8 mouse cellular contexts compared by ENCODE assay signal in the genomic region with DNA sequence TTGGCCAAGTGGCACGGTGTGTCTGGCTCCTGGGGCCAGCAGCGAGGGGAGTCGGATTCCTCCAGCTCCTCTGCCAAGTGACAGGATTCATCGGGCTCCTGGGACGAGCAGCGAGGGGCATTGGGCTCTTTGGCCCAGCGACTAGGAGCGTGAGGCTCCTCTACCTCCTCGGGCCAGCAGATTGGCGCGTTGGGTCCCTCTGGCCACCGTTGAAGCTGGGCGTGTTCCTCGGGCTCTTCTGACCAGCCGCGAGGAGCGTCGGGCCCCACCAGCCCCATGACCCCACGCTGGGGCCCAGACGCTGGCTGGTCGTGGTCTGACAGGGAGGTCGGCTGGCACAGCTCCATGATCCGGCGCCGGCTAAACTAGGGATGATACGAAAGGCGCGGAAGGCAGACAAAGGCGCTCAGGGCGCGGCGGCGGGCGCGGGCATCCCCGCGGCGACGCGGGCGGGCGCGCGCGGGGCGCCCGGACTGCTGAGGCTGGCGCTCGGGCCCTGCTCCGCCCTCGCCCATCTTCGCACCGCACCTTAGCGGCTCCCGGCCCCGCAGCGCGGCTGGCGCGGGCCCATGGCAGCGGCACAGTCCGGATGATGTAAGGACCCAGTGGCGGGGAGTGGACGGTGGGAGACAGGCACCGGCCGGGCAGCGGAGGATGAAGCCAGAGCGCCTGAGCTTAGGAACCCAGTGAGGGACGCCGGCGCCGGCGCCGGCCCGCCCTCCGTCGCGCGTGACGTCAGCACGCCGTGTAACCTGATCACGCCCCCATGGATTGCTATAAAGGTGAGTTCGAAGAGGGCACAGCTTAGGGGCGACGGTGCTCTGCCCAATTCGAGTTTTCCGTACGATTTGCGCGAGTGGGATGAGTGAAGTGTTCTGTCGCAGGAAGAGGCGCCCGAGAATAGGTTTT. TPM values are rescaled to one million over a fixed set of nuclear protein-coding genes. Genes with fewer than 3 reads are reported as not detected.
DNase-seq lines count a peak whose midpoint lies in the region; ATAC-seq and TF ChIP-seq lines count a peak whose summit lies in the region.

A gene (minus strand): TSS at position 725 of the 909 bp plus-strand sequence.

- TF ChIP-seq CTCF in E14TG2a.4 (conservative IDR thresholded peaks at IDR 0.05; ENCODE audit: low read length), result no peak

- H3K36me3 ChIP-seq in E14TG2a.4 (ENCODE audit: insufficient read depth, low read length), result peaks cover 27% of the 10 kb centered on the region
- H3K36me3 ChIP-seq in forebrain, embryonic 10.5 days (replicated peaks), result peaks cover 28% of the 10 kb centered on the region
- no peaks in the 10 kb centered on the region; the same call in 1 of the 2 replicates for H3K36me3 ChIP-seq in heart, embryonic 14.5 days (ENCODE audit: control insufficient read depth, insufficient read depth, low read length)
- H3K36me3 ChIP-seq in liver, embryonic 12.5 days, result no peaks in the 10 kb centered on the region
- 0 out of 2 replicates have a peak, but pooled peaks cover 4% of the 10 kb centered on the region for H3K36me3 ChIP-seq in stomach, embryonic 14.5 days (ENCODE audit: control insufficient read depth, insufficient read depth, low read length)

- H3K4me2 ChIP-seq in heart, embryonic 14.5 days (ENCODE audit: low read length), result peak within 1 kb of the TSS; percentile 99
- peak within 1 kb of the TSS; percentile 96 for H3K4me2 ChIP-seq in liver, embryonic 12.5 days
- H3K4me2 ChIP-seq in stomach, embryonic 14.5 days (replicated peaks; ENCODE audit: low read depth, low read length), result peak within 1 kb of the TSS; percentile 99

- peak within 1 kb of the TSS; percentile 85 for H3K9ac ChIP-seq in heart, embryonic 14.5 days (ENCODE audit: low read length)
- peak within 1 kb of the TSS; percentile 66 for H3K9ac ChIP-seq in liver, embryonic 12.5 days
- H3K9ac ChIP-seq in stomach, embryonic 14.5 days (replicated peaks; ENCODE audit: low read depth, low read length), result peak within 1 kb of the TSS; percentile 74

- peaks cover 58% of the 10 kb centered on the region for H3K4me1 ChIP-seq in E14TG2a.4 (replicated peaks; ENCODE audit: low read depth, low read length)
- H3K4me1 ChIP-seq in forebrain, embryonic 10.5 days, result peaks cover 51% of the 10 kb centered on the region
- peaks cover 23 to 45% of the 10 kb centered on the region in 2 experiments for H3K4me1 ChIP-seq in heart, embryonic 14.5 days (ENCODE audit: control insufficient read depth in 2 of 2, insufficient read depth in 2 of 2, low read length in 2 of 2)
- peaks cover 34% of the 10 kb centered on the region for H3K4me1 ChIP-seq in liver, embryonic 12.5 days
- peaks cover 22% of the 10 kb centered on the region for H3K4me1 ChIP-seq in stomach, embryonic 14.5 days (ENCODE audit: control insufficient read depth, insufficient read depth, low read length)

- DNase-seq in c-Kit-positive CD71-negative TER-119-negative erythroid progenitor cells, embryonic 14.5 days (ENCODE audit: low read depth), result peak; percentile 55
- DNase-seq in forebrain, embryonic 10.5 days (ENCODE audit: extremely low spot score, low spot score), result peak; percentile 92
- peak; percentile 93 for DNase-seq in kidney, postnatal 10 days
- peak; percentile 58 to 65 for DNase-seq in natural killer cell, adult 2 months (ENCODE audit: low spot score in 2 of 2)

- peak within 1 kb of the TSS; percentile 94 for H3K27ac ChIP-seq in forebrain, embryonic 10.5 days
- peak within 1 kb of the TSS; percentile 46 to 79 for H3K27ac ChIP-seq in heart, embryonic 14.5 days (replicated peaks in 1 of 2; ENCODE audit: control insufficient read depth in 1 of 2, insufficient read depth in 1 of 2, low read depth in 2 of 2, low read length in 2 of 2)
- H3K27ac ChIP-seq in liver, embryonic 12.5 days, result 0 out of 2 replicates have a peak within 1 kb of the TSS, but pooled peaks have one; percentile 2
- peak within 1 kb of the TSS; percentile 33 for H3K27ac ChIP-seq in stomach, embryonic 14.5 days (ENCODE audit: low read length)

- ATAC-seq in heart, embryonic 14.5 days (ENCODE audit: insufficient number of reproducible peaks, insufficient read depth, low FRiP score, low read depth), result peak; percentile 84
- peak; percentile 88 for ATAC-seq in liver, embryonic 12.5 days
- ATAC-seq in stomach, embryonic 14.5 days (ENCODE audit: insufficient number of reproducible peaks, insufficient read depth, low FRiP score, low read depth), result peak; percentile 88

- peak within 1 kb of the TSS; percentile 89 for H3K4me3 ChIP-seq in E14TG2a.4 (replicated peaks; ENCODE audit: low read length)
- peak within 1 kb of the TSS; percentile 93 for H3K4me3 ChIP-seq in forebrain, embryonic 10.5 days
- H3K4me3 ChIP-seq in heart, embryonic 14.5 days (ENCODE audit: control insufficient read depth in 1 of 2, insufficient read depth in 1 of 2, low read depth in 1 of 2, low read length in 2 of 2), result peak within 1 kb of the TSS; percentile 76 to 88
- peak within 1 kb of the TSS; percentile 74 for H3K4me3 ChIP-seq in liver, embryonic 12.5 days
- peak within 1 kb of the TSS; percentile 75 for H3K4me3 ChIP-seq in stomach, embryonic 14.5 days (ENCODE audit: low read depth, low read length)

- under 1% methylated on average over 94 of the region's 94 CpGs for WGBS in forebrain, embryonic 10.5 days
- under 1% methylated on average over 94 of the region's 94 CpGs for WGBS in heart, embryonic 14.5 days
- 1% methylated on average over 94 of the region's 94 CpGs for WGBS in liver, embryonic 12.5 days (ENCODE audit: insufficient replicate concordance)
- WGBS in stomach, embryonic 14.5 days, result under 1% methylated on average over 94 of the region's 94 CpGs

- peaks cover 33% of the 10 kb centered on the region for H3K27me3 ChIP-seq in E14TG2a.4 (ENCODE audit: insufficient read depth, low read length)
- H3K27me3 ChIP-seq in forebrain, embryonic 10.5 days (ENCODE audit: poor library complexity, severe bottlenecking), result peaks cover 34% of the 10 kb centered on the region
- no peaks in the 10 kb centered on the region for H3K27me3 ChIP-seq in heart, embryonic 14.5 days (ENCODE audit: control insufficient read depth, insufficient read depth, low read length)
- peaks cover 80% of the 10 kb centered on the region for H3K27me3 ChIP-seq in liver, embryonic 12.5 days (replicated peaks)
- H3K27me3 ChIP-seq in stomach, embryonic 14.5 days (ENCODE audit: control insufficient read depth, insufficient read depth, low read length), result no peaks in the 10 kb centered on the region

- H3K9me3 ChIP-seq in E14TG2a.4 (ENCODE audit: low read length), result no peaks in the 10 kb centered on the region
- no peaks in the 10 kb centered on the region for H3K9me3 ChIP-seq in forebrain, embryonic 10.5 days
- H3K9me3 ChIP-seq in heart, embryonic 14.5 days (ENCODE audit: control insufficient read depth, low read length), result no peaks in the 10 kb centered on the region
- H3K9me3 ChIP-seq in liver, embryonic 12.5 days (replicated peaks), result no peaks in the 10 kb centered on the region
- no peaks in the 10 kb centered on the region for H3K9me3 ChIP-seq in stomach, embryonic 14.5 days (ENCODE audit: control insufficient read depth, low read depth, low read length)

RNA-seq across cellular contexts. Expression of the gene that starts here (rescaled TPM):
- 21.0 and 22.3 TPM in 2 replicates for polyA plus RNA-seq in forebrain, embryonic 10.5 days (2016; fragmentation: Nextera tagmentation; extraction: Ambion mirVana)
- polyA plus RNA-seq in heart, embryonic 14.5 days (2014; fragmentation: Nextera tagmentation; extraction: Ambion mirVana), result 12.3 and 12.8 TPM in 2 replicates
- polyA plus RNA-seq in liver, embryonic 12.5 days (2016; fragmentation: Nextera tagmentation; extraction: Ambion mirVana), result 4.2 and 4.3 TPM in 2 replicates
- 11.4 and 12.8 TPM in 2 replicates for polyA plus RNA-seq in stomach, embryonic 14.5 days (2014; fragmentation: Nextera tagmentation; extraction: Ambion mirVana)

Comparison
In these comparisons a context has a peak if more than half of its experiments do, and no peak if none do; other contexts are left out.
1. Peak in every context shown above with its lines: DNase-seq, ATAC-seq, H3K4me3 ChIP-seq and H3K27ac ChIP-seq.
2. H3K27ac ChIP-seq: peak in every context shown above with its lines; median percentile 94 in forebrain, embryonic 10.5 days; 62 in heart, embryonic 14.5 days; 33 in stomach, embryonic 14.5 days; 2 in liver, embryonic 12.5 days.